Mouse (Mus musculus) myocyte (in vitro differentiated cells): ENCODE measurements around the gene Gm20662. TPM values are rescaled to one million over a fixed set of nuclear protein-coding genes. Genes with fewer than 3 reads are reported as not detected.

Experiments
- H3K27me3 ChIP-seq: one replicate; pipeline ENCODE4 v1.6.1; 2011; ENCODE audit not compliant: control insufficient read depth, insufficient read depth, insufficient read length
- H3K36me3 ChIP-seq: one replicate; pipeline ENCODE4 v1.6.1; 2011; ENCODE audit not compliant: control insufficient read depth, insufficient read depth
- H3K4me2 ChIP-seq: one replicate; pipeline ENCODE4 v1.6.1; 2011; ENCODE audit warnings: low read depth, control low read depth
- H3K4me3 ChIP-seq: one replicate; pipeline ENCODE4 v1.5.1; 2011; ENCODE audit warnings: mild to moderate bottlenecking, control low read depth, moderate library complexity
- H3K79me2 ChIP-seq: one replicate; pipeline ENCODE4 v1.6.1; 2011; ENCODE audit not compliant: control insufficient read depth, insufficient read depth
- H3ac ChIP-seq: one replicate; pipeline ENCODE4 v1.6.1; 2011; ENCODE audit not compliant: control insufficient read depth, insufficient read length
- CEBPB ChIP-seq: IDR thresholded peaks from 2 replicates; pipeline ENCODE4 v1.6.1; 2011; ENCODE audit warnings: mild to moderate bottlenecking, moderate library complexity; ENCODE audit not compliant: poor library complexity, insufficient read depth, severe bottlenecking
- E2F4 ChIP-seq: IDR thresholded peaks from one replicate; pipeline ENCODE4 v1.6.1; 2011; ENCODE audit warnings: mild to moderate bottlenecking, control low read depth, moderate library complexity; ENCODE audit not compliant: insufficient read depth
- MAX ChIP-seq: IDR thresholded peaks from one replicate; pipeline ENCODE4 v1.6.1; 2011; ENCODE audit warnings: low read depth, mild to moderate bottlenecking, control low read depth
- MYOD1 ChIP-seq, 3 experiments: IDR thresholded peaks; one replicate each; pipeline ENCODE4 v1.6.1; 2011; ENCODE audit warnings: control low read depth in 2 of 3, low read depth in 2 of 3, mild to moderate bottlenecking in 2 of 3, moderate library complexity in 1 of 3; ENCODE audit not compliant: insufficient read length in 2 of 3, control insufficient read depth in 1 of 3
- MYOG ChIP-seq, 3 experiments: IDR thresholded peaks; one replicate each; pipeline ENCODE4 v1.6.1; 2011; ENCODE audit warnings: control low read depth in 2 of 3, low read depth in 2 of 3, mild to moderate bottlenecking in 2 of 3; ENCODE audit not compliant: insufficient read length in 2 of 3, control insufficient read depth in 1 of 3, insufficient read depth in 1 of 3
- POLR2A ChIP-seq: IDR thresholded peaks from one replicate; pipeline ENCODE4 v1.6.1; 2011; ENCODE audit warnings: low read depth, mild to moderate bottlenecking, control low read depth, moderate library complexity; ENCODE audit not compliant: insufficient read length
- POLR2AphosphoS2 ChIP-seq: IDR thresholded peaks from one replicate; pipeline ENCODE4 v1.6.1; 2011; ENCODE audit warnings: low read depth, control low read depth; ENCODE audit not compliant: insufficient read length
- REST ChIP-seq: IDR thresholded peaks from one replicate; pipeline ENCODE4 v1.6.1; 2011; ENCODE audit warnings: mild to moderate bottlenecking, control low read depth, moderate library complexity; ENCODE audit not compliant: insufficient read depth, insufficient read length
- SRF ChIP-seq: IDR thresholded peaks from one replicate; pipeline ENCODE4 v1.6.1; 2011; ENCODE audit warnings: low read depth; ENCODE audit not compliant: control insufficient read depth, insufficient read length
- TCF12 ChIP-seq: IDR thresholded peaks from one replicate; pipeline ENCODE4 v1.6.1; 2011; ENCODE audit warnings: mild to moderate bottlenecking, control low read depth; ENCODE audit not compliant: poor library complexity, insufficient read depth, severe bottlenecking
- TCF3 ChIP-seq: IDR thresholded peaks from one replicate; pipeline ENCODE4 v1.6.1; 2011; ENCODE audit warnings: low read depth, control low read depth; ENCODE audit not compliant: insufficient read length
- USF1 ChIP-seq: IDR thresholded peaks from one replicate; pipeline ENCODE4 v1.6.1; 2011; ENCODE audit warnings: low read depth, mild to moderate bottlenecking, control low read depth, moderate library complexity
- polyA plus RNA-seq: library from polyadenylated mRNA; unstranded; fragments of >200 nt; fragmentation: generic; extraction: Trizol; gene quantifications from one replicate; pipeline ENCODE4 v1.2.1, GENCODE M21; 2012; ENCODE audit warnings: missing spikeins

Gm20662 gene
- polyA plus RNA-seq, 1 experiment = 0.82 TPM

GRCm38 (mm10) chr9:107967437-107967836 is 28.7 kb upstream of the Gm20662 start:
- Histone ChIP-seq H3K79me2 (no peaks in the 10 kb centered on the region), H3ac (no peak overlapping the region), H3K4me2 (no peak overlapping the region), H3K27me3 (no peaks in the 10 kb centered on the region), H3K4me3 (no peak overlapping the region), H3K36me3 (no peaks in the 10 kb centered on the region)
- TF ChIP-seq MAX (no peak), MYOD1 (IDR thresholded peaks at IDR 0.05; ENCODE audit: control insufficient read depth in 1 of 3, insufficient read length in 2 of 3, low read depth in 2 of 3) (no peak), SRF (no peak), POLR2A (no peak)

- TF ChIP-seq REST = no peak
- no peak for TF ChIP-seq MYOD1 (IDR thresholded peaks at IDR 0.05; ENCODE audit: control insufficient read depth in 1 of 3, insufficient read length in 2 of 3, low read depth in 2 of 3)
- no peak for TF ChIP-seq SRF
- no peak for TF ChIP-seq MYOG (IDR thresholded peaks at IDR 0.05; ENCODE audit: control insufficient read depth in 1 of 3, insufficient read depth in 1 of 3, insufficient read length in 2 of 3, low read depth in 2 of 3)
- no peak for TF ChIP-seq E2F4
- TF ChIP-seq MAX = no peak
- no peak for TF ChIP-seq POLR2A
- no peak for TF ChIP-seq TCF12
- no peak for TF ChIP-seq TCF3
- no peak for TF ChIP-seq POLR2AphosphoS2
- TF ChIP-seq USF1 = no peak
- no peak for TF ChIP-seq CEBPB
- Histone ChIP-seq H3K4me2 (no peak overlapping the region), H3K36me3 (no peaks in the 10 kb centered on the region), H3K79me2 (no peaks in the 10 kb centered on the region), H3K4me3 (no peak overlapping the region), H3K27me3 (no peaks in the 10 kb centered on the region), H3ac (no peak overlapping the region)
Measured at GRCm38 (mm10) chr9:107968531-107968930, 27.6 kb upstream of the Gm20662 start.

GRCm38 (mm10) chr9:107970311-107970710 is 25.8 kb upstream of the Gm20662 start:
- Histone ChIP-seq H3K27me3 (no peaks in the 10 kb centered on the region), H3K4me3 (no peak overlapping the region), H3K36me3 (no peaks in the 10 kb centered on the region), H3K79me2 (no peaks in the 10 kb centered on the region), H3K4me2 (no peak overlapping the region), H3ac (no peak overlapping the region)
- TF ChIP-seq POLR2A = no peak
- TF ChIP-seq USF1 = no peak
- TF ChIP-seq REST = no peak
- no peak for TF ChIP-seq MYOD1 (IDR thresholded peaks at IDR 0.05; ENCODE audit: control insufficient read depth in 1 of 3, insufficient read length in 2 of 3, low read depth in 2 of 3)
- TF ChIP-seq E2F4 = no peak
- no peak for TF ChIP-seq POLR2AphosphoS2
- no peak for TF ChIP-seq TCF12
- TF ChIP-seq MYOG (IDR thresholded peaks at IDR 0.05; ENCODE audit: control insufficient read depth in 1 of 3, insufficient read depth in 1 of 3, insufficient read length in 2 of 3, low read depth in 2 of 3) = no peak
- no peak for TF ChIP-seq SRF
- TF ChIP-seq MAX = no peak
- no peak for TF ChIP-seq TCF3
- no peak for TF ChIP-seq CEBPB

GRCm38 (mm10) chr9:107971690-107972541 is 24.2 kb upstream of the Gm20662 start:
- H3K27me3 ChIP-seq = no peaks in the 10 kb centered on the region

More at GRCm38 (mm10) chr9:107971690-107972541, 24.2 kb upstream of the Gm20662 start:
- Histone ChIP-seq H3K36me3 (no peaks in the 10 kb centered on the region), H3ac (no peak overlapping the region), H3K4me3 (no peak overlapping the region), H3K79me2 (no peaks in the 10 kb centered on the region), H3K4me2 (no peak overlapping the region)
- TF ChIP-seq USF1 = no peak
- no peak for TF ChIP-seq REST
- TF ChIP-seq MAX = no peak
- no peak for TF ChIP-seq POLR2A
- no peak for TF ChIP-seq MYOG (IDR thresholded peaks at IDR 0.05; ENCODE audit: control insufficient read depth in 1 of 3, insufficient read depth in 1 of 3, insufficient read length in 2 of 3, low read depth in 2 of 3)
- no peak for TF ChIP-seq CEBPB
- TF ChIP-seq TCF12 = no peak
- no peak for TF ChIP-seq MYOD1 (IDR thresholded peaks at IDR 0.05; ENCODE audit: control insufficient read depth in 1 of 3, insufficient read length in 2 of 3, low read depth in 2 of 3)
